Mouse (Mus musculus) myocyte (in vitro differentiated cells): ENCODE data around the gene Irf5. TPM values are rescaled to one million over a fixed set of nuclear protein-coding genes. Genes with fewer than 3 reads are reported as not detected.
A peak's percentile ranks its signal among the peaks of the same experiment; 100 is the strongest.

Experiments
- H3K27me3 ChIP-seq: one replicate; pipeline ENCODE4 v1.6.1; 2011; ENCODE audit not compliant: control insufficient read depth, insufficient read depth, insufficient read length
- H3K36me3 ChIP-seq: one replicate; pipeline ENCODE4 v1.6.1; 2011; ENCODE audit not compliant: control insufficient read depth, insufficient read depth
- H3K4me2 ChIP-seq: one replicate; pipeline ENCODE4 v1.6.1; 2011; ENCODE audit warnings: low read depth, control low read depth
- H3K4me3 ChIP-seq: one replicate; pipeline ENCODE4 v1.5.1; 2011; ENCODE audit warnings: mild to moderate bottlenecking, control low read depth, moderate library complexity
- H3K79me2 ChIP-seq: one replicate; pipeline ENCODE4 v1.6.1; 2011; ENCODE audit not compliant: control insufficient read depth, insufficient read depth
- H3ac ChIP-seq: one replicate; pipeline ENCODE4 v1.6.1; 2011; ENCODE audit not compliant: control insufficient read depth, insufficient read length
- CEBPB ChIP-seq: IDR thresholded peaks from 2 replicates; pipeline ENCODE4 v1.6.1; 2011; ENCODE audit warnings: mild to moderate bottlenecking, moderate library complexity; ENCODE audit not compliant: poor library complexity, insufficient read depth, severe bottlenecking
- E2F4 ChIP-seq: IDR thresholded peaks from one replicate; pipeline ENCODE4 v1.6.1; 2011; ENCODE audit warnings: mild to moderate bottlenecking, control low read depth, moderate library complexity; ENCODE audit not compliant: insufficient read depth
- MAX ChIP-seq: IDR thresholded peaks from one replicate; pipeline ENCODE4 v1.6.1; 2011; ENCODE audit warnings: low read depth, mild to moderate bottlenecking, control low read depth
- MYOD1 ChIP-seq, 3 experiments: IDR thresholded peaks; one replicate each; pipeline ENCODE4 v1.6.1; 2011; ENCODE audit warnings: control low read depth in 2 of 3, low read depth in 2 of 3, mild to moderate bottlenecking in 2 of 3, moderate library complexity in 1 of 3; ENCODE audit not compliant: insufficient read length in 2 of 3, control insufficient read depth in 1 of 3
- MYOG ChIP-seq, 3 experiments: IDR thresholded peaks; one replicate each; pipeline ENCODE4 v1.6.1; 2011; ENCODE audit warnings: control low read depth in 2 of 3, low read depth in 2 of 3, mild to moderate bottlenecking in 2 of 3; ENCODE audit not compliant: insufficient read length in 2 of 3, control insufficient read depth in 1 of 3, insufficient read depth in 1 of 3
- POLR2A ChIP-seq: IDR thresholded peaks from one replicate; pipeline ENCODE4 v1.6.1; 2011; ENCODE audit warnings: low read depth, mild to moderate bottlenecking, control low read depth, moderate library complexity; ENCODE audit not compliant: insufficient read length
- POLR2AphosphoS2 ChIP-seq: IDR thresholded peaks from one replicate; pipeline ENCODE4 v1.6.1; 2011; ENCODE audit warnings: low read depth, control low read depth; ENCODE audit not compliant: insufficient read length
- REST ChIP-seq: IDR thresholded peaks from one replicate; pipeline ENCODE4 v1.6.1; 2011; ENCODE audit warnings: mild to moderate bottlenecking, control low read depth, moderate library complexity; ENCODE audit not compliant: insufficient read depth, insufficient read length
- SRF ChIP-seq: IDR thresholded peaks from one replicate; pipeline ENCODE4 v1.6.1; 2011; ENCODE audit warnings: low read depth; ENCODE audit not compliant: control insufficient read depth, insufficient read length
- TCF12 ChIP-seq: IDR thresholded peaks from one replicate; pipeline ENCODE4 v1.6.1; 2011; ENCODE audit warnings: mild to moderate bottlenecking, control low read depth; ENCODE audit not compliant: poor library complexity, insufficient read depth, severe bottlenecking
- TCF3 ChIP-seq: IDR thresholded peaks from one replicate; pipeline ENCODE4 v1.6.1; 2011; ENCODE audit warnings: low read depth, control low read depth; ENCODE audit not compliant: insufficient read length
- USF1 ChIP-seq: IDR thresholded peaks from one replicate; pipeline ENCODE4 v1.6.1; 2011; ENCODE audit warnings: low read depth, mild to moderate bottlenecking, control low read depth, moderate library complexity
- polyA plus RNA-seq: library from polyadenylated mRNA; unstranded; fragments of >200 nt; fragmentation: generic; extraction: Trizol; gene quantifications from one replicate; pipeline ENCODE4 v1.2.1, GENCODE M21; 2012; ENCODE audit warnings: missing spikeins

Gene Irf5
- polyA plus RNA-seq, 1 experiment = 0.32 TPM

GRCm38 (mm10) chr6:29506834-29507233 lies 19.6 kb upstream of the Irf5 start:
- no peak overlapping the region for H3K4me2 ChIP-seq
- H3K36me3 ChIP-seq = no peaks in the 10 kb centered on the region
- no peaks in the 10 kb centered on the region for H3K79me2 ChIP-seq
- peaks cover 52% of the 10 kb centered on the region for H3K27me3 ChIP-seq
- no peak overlapping the region for H3ac ChIP-seq
- TF ChIP-seq MYOG (IDR thresholded peaks at IDR 0.05; ENCODE audit: control insufficient read depth in 1 of 3, insufficient read depth in 1 of 3, insufficient read length in 2 of 3, low read depth in 2 of 3) (no peak), E2F4 (no peak), SRF (no peak), MYOD1 (IDR thresholded peaks at IDR 0.05; ENCODE audit: control insufficient read depth in 1 of 3, insufficient read length in 2 of 3, low read depth in 2 of 3) (no peak), TCF12 (no peak), MAX (no peak)
- H3K4me3 ChIP-seq = no peak overlapping the region

- Histone ChIP-seq H3K27me3 (peaks cover 44% of the 10 kb centered on the region), H3K36me3 (no peaks in the 10 kb centered on the region), H3K79me2 (no peaks in the 10 kb centered on the region), H3K4me3 (no peak within 1 kb of the TSS), H3K4me2 (peak within 1 kb of the TSS; percentile 48), H3ac (peak within 1 kb of the TSS; percentile 35)
- TF ChIP-seq MYOD1 (IDR thresholded peaks at IDR 0.05; ENCODE audit: control insufficient read depth in 1 of 3, insufficient read length in 2 of 3, low read depth in 2 of 3) = no peak
- TF ChIP-seq SRF = no peak
- TF ChIP-seq TCF3 = no peak
- TF ChIP-seq REST = no peak
- no peak for TF ChIP-seq POLR2A
- TF ChIP-seq POLR2AphosphoS2 = no peak
- no peak for TF ChIP-seq USF1
- no peak for TF ChIP-seq TCF12
- no peak for TF ChIP-seq MYOG (IDR thresholded peaks at IDR 0.05; ENCODE audit: control insufficient read depth in 1 of 3, insufficient read depth in 1 of 3, insufficient read length in 2 of 3, low read depth in 2 of 3)
- TF ChIP-seq CEBPB = no peak
These were observed 18.7 kb upstream of the Irf5 start, which contains the start of gene Kcp for GRCm38 (mm10) chr6:29507447-29508309. Gene Kcp (minus strand): TSS chr6:29507952.

- Histone ChIP-seq H3ac (no peak overlapping the region), H3K27me3 (peaks cover 36% of the 10 kb centered on the region), H3K4me3 (no peak overlapping the region), H3K36me3 (no peaks in the 10 kb centered on the region), H3K4me2 (no peak overlapping the region), H3K79me2 (no peaks in the 10 kb centered on the region)
- no peak for TF ChIP-seq POLR2A
- no peak for TF ChIP-seq MAX
- TF ChIP-seq E2F4 = no peak
- no peak for TF ChIP-seq TCF12
- no peak for TF ChIP-seq MYOD1 (IDR thresholded peaks at IDR 0.05; ENCODE audit: control insufficient read depth in 1 of 3, insufficient read length in 2 of 3, low read depth in 2 of 3)
These were observed 17.3 kb upstream of the Irf5 start for GRCm38 (mm10) chr6:29509086-29509485.

GRCm38 (mm10) chr6:29513284-29513683 lies 13.1 kb upstream of the Irf5 start:
- Histone ChIP-seq H3ac (no peak overlapping the region), H3K27me3 (peaks cover under 1% of the 10 kb centered on the region), H3K4me2 (peak overlapping the region; percentile 65), H3K79me2 (no peaks in the 10 kb centered on the region), H3K4me3 (no peak overlapping the region), H3K36me3 (no peaks in the 10 kb centered on the region)
- TF ChIP-seq CEBPB (no peak), TCF3 (no peak), MYOG (IDR thresholded peaks at IDR 0.05; ENCODE audit: control insufficient read depth in 1 of 3, insufficient read depth in 1 of 3, insufficient read length in 2 of 3, low read depth in 2 of 3) (no peak), E2F4 (no peak), MAX (no peak), REST (no peak), MYOD1 (IDR thresholded peaks at IDR 0.05; ENCODE audit: control insufficient read depth in 1 of 3, insufficient read length in 2 of 3, low read depth in 2 of 3) (no peak), USF1 (no peak), TCF12 (no peak)

- H3K79me2 ChIP-seq = no peaks in the 10 kb centered on the region
- no peak overlapping the region for H3K4me2 ChIP-seq
- no peak overlapping the region for H3ac ChIP-seq
- no peak overlapping the region for H3K4me3 ChIP-seq
- TF ChIP-seq TCF12 (peak; percentile 73), REST (no peak), MYOD1 (IDR thresholded peaks at IDR 0.05; ENCODE audit: control insufficient read depth in 1 of 3, insufficient read length in 2 of 3, low read depth in 2 of 3) (peak; percentile 98 to 99 (median 99)), MAX (no peak), POLR2A (no peak), POLR2AphosphoS2 (no peak), SRF (peak; percentile 50), E2F4 (no peak), MYOG (IDR thresholded peaks at IDR 0.05; ENCODE audit: control insufficient read depth in 1 of 3, insufficient read depth in 1 of 3, insufficient read length in 2 of 3, low read depth in 2 of 3) (peak; percentile 70 to 92 (median 90)), TCF3 (peak; percentile 74), CEBPB (no peak), USF1 (no peak)
- H3K27me3 ChIP-seq = no peaks in the 10 kb centered on the region
- no peaks in the 10 kb centered on the region for H3K36me3 ChIP-seq
These were observed 9.3 kb upstream of the Irf5 start for GRCm38 (mm10) chr6:29517139-29517538.
